Mouse (Mus musculus) MEL (cell line): ENCODE results near the gene Enc1. TPM values are rescaled to one million over a fixed set of nuclear protein-coding genes. Genes with fewer than 3 reads are reported as not detected.

Experiments used
- DNase-seq: peaks from one replicate; pipeline ENCODE4 v3.0.0; 2011; ENCODE audit warnings: low read depth, low spot score
- H3K27ac ChIP-seq: 2 replicates; pipeline ENCODE4 v1.5.1; 2012; ENCODE audit warnings: low read depth, mild to moderate bottlenecking, control low read depth, low read length, moderate library complexity; ENCODE audit not compliant: control insufficient read depth
- H3K27me3 ChIP-seq, 2 experiments: fragments of 150-350 bp in 1 of 2; sonication (generic) in 1 of 2; 2 replicates each; pipeline ENCODE4 v1.6.1; 2012; ENCODE audit warnings: low read length in 2 of 2, mild to moderate bottlenecking in 2 of 2, improper control_type of control experiment in 1 of 2, moderate library complexity in 1 of 2; ENCODE audit not compliant: insufficient read depth in 2 of 2, control insufficient read depth in 1 of 2
- H3K36me3 ChIP-seq, 2 experiments: 2 replicates each; pipeline ENCODE4 v1.6.1; 2012 to 2014; ENCODE audit warnings: low read length in 2 of 2, improper control_type of control experiment in 1 of 2, inconsistent platforms in 1 of 2, mild to moderate bottlenecking in 1 of 2; ENCODE audit not compliant: insufficient read depth in 2 of 2, control insufficient read depth in 1 of 2
- H3K4me1 ChIP-seq, 2 experiments: fragments of 150-350 bp in 1 of 2; sonication (generic) in 1 of 2; 2 replicates each; pipeline ENCODE4 v1.6.1; 2012; ENCODE audit warnings: low read length in 2 of 2, improper control_type of control experiment in 1 of 2, mild to moderate bottlenecking in 1 of 2; ENCODE audit not compliant: insufficient read depth in 2 of 2, control insufficient read depth in 1 of 2
- H3K4me3 ChIP-seq, 2 experiments: fragments of 150-350 bp in 1 of 2; sonication (generic) in 1 of 2; 2 replicates each; pipeline ENCODE4 v1.5.1; 2012; ENCODE audit warnings: low read depth in 2 of 2, low read length in 2 of 2, mild to moderate bottlenecking in 2 of 2, moderate library complexity in 2 of 2, control low read depth in 1 of 2, improper control_type of control experiment in 1 of 2; ENCODE audit not compliant: control insufficient read depth in 1 of 2, insufficient read depth in 1 of 2
- H3K79me2 ChIP-seq: 2 replicates; pipeline ENCODE4 v1.6.1; 2012; ENCODE audit warnings: mild to moderate bottlenecking, low read length, moderate library complexity; ENCODE audit not compliant: control insufficient read depth, poor library complexity, insufficient read depth
- H3K9ac ChIP-seq: 2 replicates; pipeline ENCODE4 v1.6.1; 2012; ENCODE audit warnings: low read depth, mild to moderate bottlenecking, control low read depth, low read length, moderate library complexity; ENCODE audit not compliant: control insufficient read depth, poor library complexity, severe bottlenecking
- H3K9me3 ChIP-seq: fragments of 150-350 bp; sonication (generic); replicated peaks from 2 replicates; pipeline ENCODE4 v1.6.1; 2012; ENCODE audit warnings: mild to moderate bottlenecking, low read length, improper control_type of control experiment, moderate library complexity; ENCODE audit not compliant: insufficient read depth
- MAFK ChIP-seq: IDR thresholded peaks from 2 replicates; pipeline ENCODE4 v1.6.1; 2011; ENCODE audit warnings: low read depth, mild to moderate bottlenecking, low read length, improper control_type of control experiment, borderline replicate concordance
- POLR2AphosphoS5 ChIP-seq: IDR thresholded peaks from 2 replicates; pipeline ENCODE4 v1.6.1; 2012; ENCODE audit warnings: low read depth, borderline replicate concordance, mild to moderate bottlenecking, inconsistent platforms, low read length, moderate library complexity, mixed read lengths
- polyA plus RNA-seq, 2 experiments: library from polyadenylated mRNA; stranded (reverse) in 1 of 2; unstranded in 1 of 2; fragments of >175 nt in 1 of 2; fragments of >200 nt in 1 of 2; gene quantifications; 2 replicates each; pipeline versions ENCODE4 v1.2.1 to v1.2.4; 2012; ENCODE audit warnings: low replicate concordance in 2 of 2, low read depth in 1 of 2; ENCODE audit not compliant: insufficient read length in 2 of 2, insufficient read depth in 1 of 2, missing spikeins in 1 of 2
- total RNA-seq: library from RNA; depleted of rRNA; stranded (reverse); fragments of 300-350 nt; gene quantifications from 2 replicates; pipeline ENCODE4 v1.2.3, GENCODE M21; 2012; rRNA removed

Gene Enc1
- total and polyA plus RNA-seq, 3 experiments = not detected

DNA sequence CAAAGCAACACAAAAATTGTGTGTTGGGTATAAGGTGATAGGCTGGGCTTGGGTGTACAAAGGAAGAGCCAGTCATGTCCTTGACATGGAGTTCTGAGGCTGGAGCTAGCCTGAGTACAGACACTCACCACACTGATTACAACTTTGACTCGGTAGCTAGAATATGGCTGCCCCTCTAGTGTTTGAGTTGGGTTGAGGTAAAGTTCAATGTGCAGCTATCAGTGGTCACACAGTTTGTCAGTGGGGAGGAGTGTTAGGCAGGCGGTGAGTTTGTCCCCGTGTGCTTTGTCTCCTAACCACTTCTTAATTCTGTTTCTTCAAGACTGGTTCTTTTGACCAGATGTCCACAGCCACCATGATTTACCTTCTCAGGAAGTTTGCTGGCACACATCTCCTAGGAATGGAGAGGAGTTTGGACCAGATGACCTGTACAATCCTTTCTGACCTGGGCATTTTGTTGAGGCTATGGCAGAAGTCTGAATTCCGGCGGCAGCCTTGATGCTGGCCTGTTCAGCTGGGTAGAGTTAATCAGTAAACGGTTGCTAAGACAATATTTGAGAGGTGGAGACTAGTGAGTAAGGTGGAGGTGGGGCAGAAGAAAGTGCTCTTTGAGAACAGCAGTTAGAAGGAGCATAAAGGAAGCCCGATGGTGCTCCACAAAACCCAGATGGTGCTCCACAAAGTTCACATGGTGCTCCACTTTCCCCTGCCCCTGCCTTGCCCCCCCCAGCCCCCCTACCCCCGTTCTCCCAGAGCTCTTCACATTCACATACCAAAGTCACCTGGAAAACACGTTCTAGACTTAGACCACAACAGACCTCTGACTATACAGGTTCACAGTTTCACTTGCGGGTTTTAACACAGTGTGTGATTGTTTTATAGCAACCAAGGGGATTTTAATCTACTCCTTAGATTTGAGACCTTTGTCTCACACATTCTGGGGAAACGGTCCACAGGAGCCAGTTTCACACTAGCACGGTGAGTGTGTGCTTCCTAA, 59.3 kb downstream of the Enc1 start:
- DNase-seq = no peak
- TF ChIP-seq MAFK (no peak), POLR2AphosphoS5 (no peak)
- H3K36me3 ChIP-seq = no peaks in the 10 kb centered on the region
- H3K79me2 ChIP-seq = no peaks in the 10 kb centered on the region
- H3K27ac ChIP-seq = no peak overlapping the region
- no peak overlapping the region for H3K9ac ChIP-seq
- H3K27me3 ChIP-seq = no peaks in the 10 kb centered on the region
- H3K4me1 ChIP-seq = no peaks in the 10 kb centered on the region
- no peak overlapping the region for H3K4me3 ChIP-seq
- H3K9me3 ChIP-seq = no peaks in the 10 kb centered on the region

Other genes with a start within 250 kb of the Enc1 start
- not detected in 2 replicates for gene 1700029F12Rik, start 206.7 kb upstream of the Enc1 start, total RNA-seq
- gene 1700029F12Rik, start 206.7 kb upstream of the Enc1 start, polyA plus RNA-seq = not detected
- gene Fam169a, start 173.8 kb upstream of the Enc1 start, total RNA-seq = 0.49 and 0.62 TPM in 2 replicates
- gene Fam169a, start 173.8 kb upstream of the Enc1 start, polyA plus RNA-seq = under 1 TPM in 1 of 2 experiments, not detected in 1; 0.89 TPM
- gene Gm6169, start 141.9 kb upstream of the Enc1 start, total RNA-seq = 1.9 and 2.1 TPM in 2 replicates
- 1 to 10 TPM in 1 of 2 experiments, not detected in 1; 3.6 TPM for gene Gm6169, start 141.9 kb upstream of the Enc1 start, polyA plus RNA-seq
- 25.7 and 25.9 TPM in 2 replicates for gene Gfm2, start 103.2 kb upstream of the Enc1 start, total RNA-seq
- 10 to 100 TPM in 1 of 2 experiments, not detected in 1; 34.1 TPM for gene Gfm2, start 103.2 kb upstream of the Enc1 start, polyA plus RNA-seq
- 130 and 133 TPM in 2 replicates for gene Nsa2, start 103.2 kb upstream of the Enc1 start, total RNA-seq
- gene Nsa2, start 103.2 kb upstream of the Enc1 start, polyA plus RNA-seq = 100 to 1,000 TPM; 200 to 245 TPM
- gene Hexb, start 42.7 kb upstream of the Enc1 start, total RNA-seq = 11.1 and 12.7 TPM in 2 replicates
- 10 to 100 TPM in 1 of 2 experiments, not detected in 1; 15.4 TPM for gene Hexb, start 42.7 kb upstream of the Enc1 start, polyA plus RNA-seq